Mouse (Mus musculus) limb, embryonic 10.5 days (tissue): ENCODE results near the gene Gm17268. TPM values are rescaled to one million over a fixed set of nuclear protein-coding genes. Genes with fewer than 3 reads are reported as not detected.

Experiments used
- DNase-seq: peaks from one replicate; pipeline ENCODE4 v3.0.0-alpha.2; 2017; ENCODE audit warnings: low spot score
- H3K27ac ChIP-seq: fragments of 300-500 bp; sonication (generic); 2 replicates; pipeline ENCODE4 v1.5.1; 2016; ENCODE audit warnings: mild to moderate bottlenecking
- H3K27me3 ChIP-seq: fragments of 300-500 bp; sonication (generic); 2 replicates; pipeline ENCODE4 v1.6.1; 2016; ENCODE audit warnings: low read depth, mild to moderate bottlenecking; ENCODE audit not compliant: poor library complexity, severe bottlenecking
- H3K36me3 ChIP-seq: fragments of 300-500 bp; sonication (generic); 2 replicates; pipeline ENCODE4 v1.6.1; 2016; ENCODE audit warnings: mild to moderate bottlenecking, moderate library complexity
- H3K4me1 ChIP-seq: fragments of 300-500 bp; sonication (generic); 2 replicates; pipeline ENCODE4 v1.6.1; 2016
- H3K4me3 ChIP-seq: fragments of 300-500 bp; sonication (generic); 2 replicates; pipeline ENCODE4 v1.5.1; 2016; ENCODE audit warnings: mild to moderate bottlenecking, moderate library complexity
- H3K9me3 ChIP-seq: fragments of 300-500 bp; sonication (generic); replicated peaks from 2 replicates; pipeline ENCODE4 v1.6.1; 2016; ENCODE audit warnings: mild to moderate bottlenecking
- WGBS: fragments of 180-500 bp; shearing (Covaris S2); methylation state at CpG from one replicate; pipeline ENCODE4 v1.1.7; 2016; 5-methylcytosine and 5-hydroxymethylcytosine counted together
- polyA plus RNA-seq: library from polyadenylated mRNA; unstranded; fragments of >200 nt; fragmentation: Nextera tagmentation; extraction: Ambion mirVana; gene quantifications from 2 replicates; pipeline ENCODE4 v1.2.1, GENCODE M21; 2016

Gene Gm17268
- polyA plus RNA-seq, result not detected in 2 replicates

DNA sequence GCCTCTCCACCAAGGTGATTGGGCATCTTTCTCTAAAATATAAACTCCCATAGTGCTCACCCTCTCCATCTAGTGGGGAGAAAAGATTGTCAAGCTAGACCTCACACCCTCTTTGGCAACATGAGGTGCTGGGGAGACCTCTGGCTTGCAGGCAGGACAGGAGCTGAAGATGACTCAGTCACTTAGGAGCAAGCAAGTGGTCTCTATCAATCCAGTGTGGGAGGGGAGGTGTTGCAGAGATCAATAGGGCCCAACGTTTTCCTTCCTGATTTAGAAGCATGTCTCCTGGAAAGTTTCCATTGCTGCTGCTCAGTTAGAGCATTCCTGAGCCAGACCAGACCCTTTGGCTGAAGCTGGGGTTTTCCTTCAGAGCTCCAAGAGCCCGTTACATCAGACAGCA lies at the start of gene Gm17268:
Gm17268 (minus strand) TSS at position 28 of the 400 bp plus-strand sequence.
- 39% methylated on average over 2 of the region's 2 CpGs for WGBS
- no peaks in the 10 kb centered on the region for H3K9me3 ChIP-seq
- H3K27ac ChIP-seq, result no peak within 1 kb of the TSS
- H3K36me3 ChIP-seq, result no peaks in the 10 kb centered on the region
- 0 out of 2 replicates have a peak, but pooled peaks cover 3% of the 10 kb centered on the region for H3K4me1 ChIP-seq
- H3K4me3 ChIP-seq, result no peak within 1 kb of the TSS
- H3K27me3 ChIP-seq, result no peaks in the 10 kb centered on the region
- DNase-seq, result no peak

DNA sequence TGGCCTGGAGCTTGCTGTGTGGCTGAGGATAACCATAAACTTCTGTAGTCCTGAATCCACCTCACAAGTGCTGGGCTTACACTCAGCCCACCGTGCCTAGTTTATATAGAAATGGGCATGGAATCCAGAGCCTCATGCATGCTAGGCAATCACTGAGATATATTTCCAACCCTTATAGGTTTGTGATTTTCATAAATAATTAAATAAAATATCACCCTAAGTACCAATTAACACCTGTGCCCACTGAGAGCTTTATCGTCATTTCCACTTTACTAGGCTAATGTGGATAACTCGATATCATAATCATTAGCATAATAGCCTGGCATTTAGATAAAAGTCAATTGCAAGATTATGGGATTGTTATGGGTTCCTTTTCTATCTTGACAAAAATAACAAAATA lies 46.0 kb upstream of the Gm17268 start:
- Histone ChIP-seq H3K36me3 (no peaks in the 10 kb centered on the region), H3K9me3 (no peaks in the 10 kb centered on the region), H3K27ac (no peak overlapping the region), H3K4me1 (no peaks in the 10 kb centered on the region), H3K27me3 (no peaks in the 10 kb centered on the region), H3K4me3 (no peak overlapping the region)
- 95% methylated on average over 3 of the region's 3 CpGs for WGBS
- DNase-seq, result no peak

DNA sequence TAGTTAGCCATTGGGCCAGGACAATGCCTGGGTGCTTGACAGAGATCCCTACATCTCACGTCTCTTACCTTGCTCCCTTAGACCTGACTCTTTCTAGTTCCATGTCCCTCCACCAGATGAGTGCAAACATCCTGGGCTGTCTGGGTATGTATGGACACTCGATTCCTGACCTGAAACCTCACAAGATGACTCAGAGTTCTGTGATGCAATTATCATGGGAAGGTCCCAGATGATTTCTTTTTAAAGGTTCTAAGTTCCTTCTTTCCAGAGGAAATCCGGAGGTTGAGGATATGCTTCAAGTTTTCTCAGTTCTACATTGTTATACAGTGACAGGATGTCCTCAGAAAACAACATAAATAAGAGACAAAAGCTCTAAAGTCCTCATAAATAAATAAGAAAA lies 42.5 kb upstream of the Gm17268 start:
- Histone ChIP-seq H3K36me3 (no peaks in the 10 kb centered on the region), H3K4me1 (no peaks in the 10 kb centered on the region), H3K9me3 (no peaks in the 10 kb centered on the region), H3K27ac (no peak overlapping the region), H3K4me3 (no peak overlapping the region), H3K27me3 (no peaks in the 10 kb centered on the region)
- 90% methylated on average over 3 of the region's 3 CpGs for WGBS
- no peak for DNase-seq

DNA sequence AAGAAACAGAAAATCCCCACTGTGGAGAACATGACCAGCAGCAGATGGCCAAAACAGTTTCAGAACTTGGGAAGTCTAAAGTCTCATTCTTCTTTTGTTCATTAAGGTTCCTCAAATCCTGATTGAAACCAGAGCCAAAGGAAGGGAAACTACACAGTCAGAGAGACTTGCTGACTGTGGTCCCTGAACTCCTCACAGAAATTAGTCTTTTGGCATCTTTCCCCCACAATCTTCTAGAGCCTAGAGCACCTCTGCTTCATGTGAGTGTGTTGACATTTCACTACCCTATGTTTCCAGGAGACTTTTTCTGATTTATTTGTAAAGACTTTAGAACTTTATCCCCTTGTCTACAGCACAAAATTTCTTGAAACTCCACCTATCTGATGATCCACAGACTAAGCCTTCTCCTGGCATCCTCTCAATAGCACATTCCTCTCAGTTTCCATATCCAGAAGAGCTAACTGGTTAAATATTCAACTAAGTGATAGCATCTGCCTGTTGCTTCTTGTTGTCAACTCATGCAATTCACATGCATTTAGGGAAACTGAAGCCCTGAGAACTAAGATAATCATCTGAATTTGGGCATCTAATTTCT lies 39.9 kb upstream of the Gm17268 start:
- Histone ChIP-seq H3K27ac (no peak overlapping the region), H3K4me3 (no peak overlapping the region), H3K4me1 (no peaks in the 10 kb centered on the region), H3K36me3 (no peaks in the 10 kb centered on the region), H3K27me3 (no peaks in the 10 kb centered on the region), H3K9me3 (no peaks in the 10 kb centered on the region)
- DNase-seq, result no peak

DNA sequence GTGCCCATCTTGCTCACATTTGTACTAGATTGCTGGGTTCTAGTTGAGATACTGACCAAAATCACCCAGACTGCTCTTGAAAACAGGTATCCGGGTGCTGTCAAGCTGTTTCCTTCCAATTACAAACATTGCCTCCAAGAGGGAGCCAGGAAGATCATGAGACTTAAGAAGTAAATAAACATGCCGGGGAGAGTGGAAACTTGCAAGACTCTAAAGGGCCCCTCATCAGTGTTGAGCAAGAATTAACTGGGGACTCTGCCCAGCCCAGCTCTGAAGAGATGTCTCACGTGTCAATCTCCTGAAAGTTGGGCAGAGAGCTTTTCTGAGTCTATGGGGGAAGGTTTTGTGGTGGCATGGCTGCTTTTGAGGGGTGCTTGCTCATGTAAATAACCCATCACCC lies 38.7 kb upstream of the Gm17268 start:
- 69% methylated on average over 3 of the region's 3 CpGs for WGBS
- Histone ChIP-seq H3K27me3 (no peaks in the 10 kb centered on the region), H3K27ac (no peak overlapping the region), H3K4me1 (no peaks in the 10 kb centered on the region), H3K9me3 (no peaks in the 10 kb centered on the region), H3K36me3 (no peaks in the 10 kb centered on the region), H3K4me3 (no peak overlapping the region)
- DNase-seq, result no peak

DNA sequence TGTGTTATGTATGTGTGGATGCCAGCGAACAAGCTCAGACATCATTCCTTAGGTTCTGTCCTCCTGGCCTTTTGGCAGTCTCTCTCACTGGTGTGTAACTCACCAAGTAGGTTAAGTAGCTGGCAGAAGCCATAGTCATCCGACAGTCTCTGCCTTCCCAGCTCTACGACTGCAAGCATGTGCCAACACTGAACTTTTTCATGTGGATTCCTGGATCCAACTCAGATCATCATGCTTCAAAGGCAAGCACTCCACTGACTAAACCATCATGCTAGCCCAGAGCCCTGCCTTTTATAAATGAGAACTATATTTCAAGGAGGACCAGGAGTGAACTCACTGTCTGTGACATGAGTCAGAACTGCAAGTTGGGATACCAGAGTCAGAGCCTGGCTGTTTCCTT lies 35.3 kb upstream of the Gm17268 start:
- Histone ChIP-seq H3K4me3 (no peak overlapping the region), H3K36me3 (no peaks in the 10 kb centered on the region), H3K27ac (no peak overlapping the region), H3K27me3 (no peaks in the 10 kb centered on the region), H3K9me3 (no peaks in the 10 kb centered on the region), H3K4me1 (no peaks in the 10 kb centered on the region)
- WGBS, result 94% methylated on average over 3 of the region's 3 CpGs
- DNase-seq, result no peak

DNA sequence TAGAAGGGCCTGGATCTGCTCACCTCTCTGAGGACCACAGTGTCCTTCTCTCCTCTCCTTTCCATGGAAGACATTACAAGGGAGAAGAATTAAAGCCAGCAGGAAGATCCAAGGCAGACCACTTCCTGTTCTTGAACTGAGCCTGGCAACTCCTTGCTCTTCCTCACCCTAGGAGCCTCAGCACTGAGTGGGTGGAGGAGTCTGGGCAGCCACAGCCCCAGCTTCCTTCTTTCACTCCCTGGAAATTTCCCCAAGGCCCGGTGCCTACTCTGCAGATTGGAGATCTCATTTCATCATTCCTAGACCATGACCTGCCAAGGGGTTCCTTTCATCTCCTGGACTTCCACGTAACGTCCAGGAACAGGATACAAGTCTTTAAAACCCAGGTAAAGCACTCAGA lies 34.6 kb upstream of the Gm17268 start:
- H3K36me3 ChIP-seq, result no peaks in the 10 kb centered on the region
- no peak overlapping the region for H3K4me3 ChIP-seq
- no peaks in the 10 kb centered on the region for H3K4me1 ChIP-seq
- no peak for DNase-seq
- no peak overlapping the region for H3K27ac ChIP-seq
- no peaks in the 10 kb centered on the region for H3K9me3 ChIP-seq
- 85% methylated on average over 3 of the region's 3 CpGs for WGBS
- no peaks in the 10 kb centered on the region for H3K27me3 ChIP-seq

DNA sequence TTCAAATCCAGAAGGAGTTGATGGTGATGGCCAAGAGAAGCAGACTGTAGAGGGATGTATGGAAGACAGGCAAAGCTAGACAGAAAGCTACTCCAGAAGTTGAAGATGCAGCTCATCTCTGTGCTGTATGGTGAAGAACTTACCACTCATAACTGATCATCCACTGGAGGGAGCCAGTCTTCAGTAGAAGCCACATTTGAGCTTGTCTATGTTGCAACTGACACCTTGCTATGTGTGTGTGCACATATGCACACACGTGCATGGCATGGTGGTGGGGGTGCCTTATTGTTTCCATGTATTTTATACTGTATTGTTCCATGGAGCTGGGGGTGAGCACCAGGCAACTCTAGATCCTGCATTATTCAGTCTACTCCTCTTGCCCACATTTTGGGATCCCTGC lies 34.0 kb upstream of the Gm17268 start:
- Histone ChIP-seq H3K9me3 (no peaks in the 10 kb centered on the region), H3K27me3 (no peaks in the 10 kb centered on the region), H3K27ac (no peak overlapping the region), H3K4me1 (no peaks in the 10 kb centered on the region), H3K4me3 (no peak overlapping the region), H3K36me3 (no peaks in the 10 kb centered on the region)
- no peak for DNase-seq
- 67% methylated on average over 1 of the region's 1 CpGs for WGBS

DNA sequence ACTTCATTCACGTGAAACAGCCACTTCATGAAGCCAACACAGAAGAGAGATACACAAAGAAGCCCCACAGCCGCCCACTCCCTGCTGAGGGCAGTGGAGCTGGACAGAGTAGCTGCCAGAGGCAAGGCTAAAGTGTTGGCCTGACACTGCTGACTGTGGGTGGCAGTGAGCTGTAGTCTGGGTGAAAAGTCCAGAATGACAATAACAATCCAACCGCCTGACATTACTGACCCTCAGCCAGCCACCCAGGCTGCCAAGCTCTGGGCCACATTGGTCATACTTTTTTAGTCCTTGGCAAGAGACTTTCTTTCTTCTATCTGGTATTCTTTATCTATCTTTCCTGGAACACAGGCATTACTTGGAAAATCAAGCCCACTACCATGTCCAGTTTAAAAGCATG lies 32.7 kb upstream of the Gm17268 start:
- Histone ChIP-seq H3K4me3 (no peak overlapping the region), H3K9me3 (no peaks in the 10 kb centered on the region), H3K27me3 (no peaks in the 10 kb centered on the region), H3K36me3 (no peaks in the 10 kb centered on the region), H3K4me1 (no peaks in the 10 kb centered on the region), H3K27ac (no peak overlapping the region)
- DNase-seq, result no peak
- WGBS, result 88% methylated on average over 3 of the region's 3 CpGs

DNA sequence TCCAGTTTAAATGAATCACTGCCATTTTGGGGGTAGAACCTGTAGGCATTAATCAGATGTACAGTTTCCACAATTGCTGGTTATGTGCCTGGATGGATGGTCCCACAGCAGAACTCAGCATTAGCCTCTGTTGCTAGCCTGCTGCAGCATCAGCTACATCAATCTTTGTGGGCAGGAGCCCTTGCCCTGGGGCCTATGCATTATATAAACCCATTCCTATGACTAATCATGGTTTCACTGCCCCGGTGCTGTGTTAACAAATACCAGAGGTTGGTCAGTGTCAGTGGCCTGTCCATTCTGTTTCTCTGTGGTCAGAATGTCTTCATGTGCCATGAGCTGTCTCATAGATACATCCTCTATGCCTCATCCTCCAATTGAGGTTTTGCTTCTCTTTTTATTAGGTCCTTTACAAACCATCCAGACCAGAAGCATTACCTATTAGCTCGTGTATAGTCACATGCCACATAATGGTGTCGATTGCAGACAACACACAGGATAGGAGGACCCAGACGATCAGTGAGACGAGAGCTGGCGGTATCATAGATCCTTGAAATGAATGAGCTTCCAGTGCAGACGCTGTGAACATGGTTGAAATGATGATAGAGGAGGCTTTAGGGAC lies 28.7 kb upstream of the Gm17268 start:
- no peaks in the 10 kb centered on the region for H3K4me1 ChIP-seq
- 88% methylated on average over 7 of the region's 7 CpGs for WGBS
- no peaks in the 10 kb centered on the region for H3K9me3 ChIP-seq
- DNase-seq, result no peak
- no peaks in the 10 kb centered on the region for H3K36me3 ChIP-seq
- no peak overlapping the region for H3K27ac ChIP-seq
- H3K4me3 ChIP-seq, result no peak overlapping the region
- H3K27me3 ChIP-seq, result no peaks in the 10 kb centered on the region

DNA sequence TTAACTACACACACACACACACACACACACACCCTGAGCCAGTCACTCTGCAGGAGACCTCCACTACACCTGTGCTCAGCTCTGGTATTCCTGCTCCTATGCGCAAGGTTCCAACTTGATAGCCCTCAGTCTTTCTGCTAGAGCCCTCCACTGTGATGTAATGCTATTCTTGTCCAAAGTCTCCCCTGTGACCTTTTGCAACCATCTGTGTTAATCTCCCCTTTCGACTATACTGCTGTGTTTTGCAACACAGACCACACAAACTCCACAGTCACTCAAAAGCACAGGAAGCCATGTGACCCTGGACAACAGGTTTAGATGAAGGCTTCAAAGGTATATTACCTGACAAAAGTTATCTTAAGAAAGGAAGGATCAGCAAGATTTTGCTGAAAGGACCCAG lies 25.1 kb upstream of the Gm17268 start:
- no peaks in the 10 kb centered on the region for H3K9me3 ChIP-seq
- no peaks in the 10 kb centered on the region for H3K36me3 ChIP-seq
- H3K4me1 ChIP-seq, result no peaks in the 10 kb centered on the region
- H3K27me3 ChIP-seq, result no peaks in the 10 kb centered on the region
- no peak overlapping the region for H3K4me3 ChIP-seq
- 91% methylated on average over 2 of the region's 2 CpGs for WGBS
- H3K27ac ChIP-seq, result no peak overlapping the region
- DNase-seq, result no peak

DNA sequence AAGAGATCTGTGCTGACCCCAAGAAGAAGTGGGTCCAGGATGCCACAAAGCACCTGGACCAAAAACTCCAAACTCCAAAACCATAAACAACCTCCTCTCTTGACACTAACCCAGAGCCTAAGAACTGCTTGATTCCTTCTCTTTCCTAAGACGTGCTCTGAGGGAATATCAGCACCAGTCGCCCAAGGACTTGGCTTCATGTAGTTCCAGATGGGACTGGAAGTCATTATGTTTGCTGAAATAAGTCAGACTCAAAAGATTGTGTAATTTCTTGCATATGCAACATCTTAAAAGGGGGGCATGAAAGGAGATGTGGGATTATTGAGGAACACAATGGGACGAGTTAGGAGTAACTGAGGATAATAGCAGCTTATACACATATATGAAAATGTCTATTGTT lies 23.9 kb upstream of the Gm17268 start:
- 73% methylated on average over 3 of the region's 3 CpGs for WGBS
- no peak for DNase-seq

DNA sequence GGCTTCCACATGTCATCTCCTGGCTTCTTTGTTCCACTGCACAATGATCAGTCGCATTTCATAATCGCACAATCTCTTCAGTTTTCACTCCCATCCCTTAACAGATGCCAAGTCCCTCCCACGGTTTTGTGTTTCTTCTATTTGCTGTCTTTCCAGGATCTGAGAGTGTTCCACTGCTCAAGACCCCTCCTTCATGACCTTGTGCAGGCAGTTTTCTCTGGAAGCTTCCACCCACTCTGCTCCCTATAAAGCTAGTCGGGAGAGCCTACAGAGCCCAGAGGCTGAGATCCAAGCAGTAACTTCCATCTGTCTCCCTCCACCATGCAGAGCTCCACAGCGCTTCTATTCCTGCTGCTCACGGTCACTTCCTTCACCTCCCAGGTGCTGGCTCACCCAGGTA lies 19.3 kb upstream of the Gm17268 start, which contains the start of gene Ccl11:
Ccl11 (plus strand) TSS at position 178 of the 400 bp plus-strand sequence.
- peaks cover 10% of the 10 kb centered on the region; the same call in 1 of the 2 replicates for H3K4me1 ChIP-seq
- H3K27ac ChIP-seq, result no peak within 1 kb of the TSS
- WGBS, result 86% methylated on average over 6 of the region's 6 CpGs
- no peak for DNase-seq
- no peaks in the 10 kb centered on the region for H3K9me3 ChIP-seq
- H3K27me3 ChIP-seq, result no peaks in the 10 kb centered on the region
- H3K4me3 ChIP-seq, result no peak within 1 kb of the TSS
- no peaks in the 10 kb centered on the region for H3K36me3 ChIP-seq

More for the DNA sequence above, 23.9 kb upstream of the Gm17268 start:
- Histone ChIP-seq H3K36me3 (no peaks in the 10 kb centered on the region), H3K9me3 (no peaks in the 10 kb centered on the region), H3K27ac (no peak overlapping the region), H3K27me3 (no peaks in the 10 kb centered on the region), H3K4me1 (no peaks in the 10 kb centered on the region), H3K4me3 (no peak overlapping the region)

DNA sequence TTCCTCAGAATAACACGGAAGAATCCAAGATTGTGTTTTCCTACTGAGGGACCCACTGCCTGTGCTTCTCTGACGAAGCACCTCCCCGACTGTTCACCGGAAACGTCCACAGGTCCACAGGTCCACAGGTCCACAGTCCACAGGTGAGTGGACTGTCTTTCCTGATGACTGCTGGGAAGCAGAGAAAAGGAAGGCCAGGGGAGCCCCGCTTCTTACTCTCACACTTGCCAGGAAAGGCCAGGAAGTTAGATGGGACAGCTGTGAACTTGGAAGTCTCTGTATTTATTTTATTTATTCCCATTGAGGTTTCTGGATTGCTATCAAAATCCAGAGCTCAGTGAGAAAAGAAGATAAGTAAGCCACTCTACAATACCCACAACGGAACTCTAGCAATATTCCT lies 15.5 kb upstream of the Gm17268 start:
- Histone ChIP-seq H3K27me3 (no peaks in the 10 kb centered on the region), H3K4me3 (no peak overlapping the region), H3K9me3 (no peaks in the 10 kb centered on the region), H3K27ac (no peak overlapping the region), H3K4me1 (peaks cover 10% of the 10 kb centered on the region; the same call in 1 of the 2 replicates), H3K36me3 (no peaks in the 10 kb centered on the region)
- 90% methylated on average over 7 of the region's 7 CpGs for WGBS
- no peak for DNase-seq
